Mouse (Mus musculus) left cerebral cortex, postnatal 10 days (tissue): ENCODE results near the gene Mafg. TPM values are rescaled to one million over a fixed set of nuclear protein-coding genes. Genes with fewer than 3 reads are reported as not detected.
"Not testable (repeated sequence)": the region's sequence is repeated elsewhere in the genome, so short reads cannot be mapped to it uniquely, and the experiment has no call there.

Experiments used
- DNase-seq, 2 experiments: peaks; one replicate each; pipeline ENCODE4 v3.0.0; 2021 to 2022; ENCODE audit warnings: low spot score in 2 of 2, mixed read lengths in 1 of 2; ENCODE audit errors: extremely low spot score in 1 of 2
- intact Hi-C: fragments of 180-260 bp; cut with DNase I; formaldehyde crosslinking; loops from one replicate; pipeline ENCODE4 v1.15.1; 2025
- total RNA-seq, 2 experiments: library from RNA; stranded (reverse); gene quantifications; 2 replicates each; pipeline ENCODE4 v1.2.3; 2021

Gene Mafg
- total RNA-seq, 2 experiments from 2014 or later: 84.4 to 84.7 TPM

DNA sequence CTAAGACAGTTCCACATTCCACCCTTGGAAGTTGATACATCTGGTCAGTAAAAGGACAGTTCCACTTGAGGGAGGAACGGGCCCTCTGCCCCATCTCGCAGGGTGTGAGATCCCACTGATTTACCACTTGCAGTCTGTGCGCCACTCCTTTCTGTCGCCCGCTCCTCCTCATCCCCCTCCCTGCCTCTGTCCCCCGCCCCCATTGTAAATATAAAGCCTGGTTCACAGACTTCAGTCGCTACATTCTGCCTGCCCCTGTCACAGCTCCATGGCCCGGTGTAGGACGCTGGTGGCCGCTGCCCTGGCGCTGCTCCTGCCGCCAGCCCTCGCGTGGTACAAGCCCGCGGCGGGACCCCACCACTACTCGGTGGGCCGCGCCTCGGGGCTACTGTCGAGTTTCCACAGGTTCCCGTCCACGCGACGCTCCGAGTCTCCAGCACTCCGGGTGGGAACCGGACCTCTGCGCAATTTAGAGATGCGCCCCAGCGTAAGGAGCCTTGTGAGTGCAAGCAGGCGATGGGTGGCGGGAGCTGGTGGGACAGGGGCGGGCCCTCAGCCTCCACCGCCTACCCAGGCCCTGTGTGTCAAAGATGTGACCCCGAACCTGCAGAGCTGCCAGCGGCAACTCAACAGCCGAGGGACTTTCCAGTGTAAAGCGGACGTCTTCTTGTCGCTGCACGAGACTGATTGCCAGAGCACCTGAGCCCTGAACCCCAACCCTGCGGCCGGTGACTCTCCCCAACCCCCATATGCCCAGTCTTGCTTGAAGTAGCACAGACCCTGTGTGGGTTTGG lies 25.0 kb downstream of the Mafg start, which contains the start of gene Npb:
Gene Npb, plus strand, starts transcription at position 237 of the 794 bp plus-strand sequence.
- intact Hi-C loops: no loop called here
- DNase-seq: no peak

DNA sequence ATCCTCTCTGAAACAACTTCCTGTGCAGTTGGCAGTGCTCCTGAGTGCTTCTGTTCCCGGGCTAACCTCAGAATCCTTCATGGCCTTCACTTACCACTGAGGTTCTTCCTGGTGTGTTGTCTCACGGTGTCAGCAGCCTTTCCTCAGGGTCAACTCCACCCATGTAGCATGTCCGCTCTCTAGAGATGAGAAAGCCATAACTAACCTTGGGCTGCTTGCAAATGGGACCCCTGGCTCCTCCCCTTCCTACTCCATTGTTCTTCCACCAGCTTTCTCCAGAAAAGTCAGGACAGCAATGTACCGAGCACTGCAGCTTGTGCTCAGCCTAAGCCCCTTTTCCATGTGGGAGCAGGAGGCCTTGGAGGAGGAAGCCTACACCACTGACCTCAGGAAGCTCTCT lies 26.6 kb downstream of the Mafg start:
- intact Hi-C loops: no loop called here
- no peak for DNase-seq

DNA sequence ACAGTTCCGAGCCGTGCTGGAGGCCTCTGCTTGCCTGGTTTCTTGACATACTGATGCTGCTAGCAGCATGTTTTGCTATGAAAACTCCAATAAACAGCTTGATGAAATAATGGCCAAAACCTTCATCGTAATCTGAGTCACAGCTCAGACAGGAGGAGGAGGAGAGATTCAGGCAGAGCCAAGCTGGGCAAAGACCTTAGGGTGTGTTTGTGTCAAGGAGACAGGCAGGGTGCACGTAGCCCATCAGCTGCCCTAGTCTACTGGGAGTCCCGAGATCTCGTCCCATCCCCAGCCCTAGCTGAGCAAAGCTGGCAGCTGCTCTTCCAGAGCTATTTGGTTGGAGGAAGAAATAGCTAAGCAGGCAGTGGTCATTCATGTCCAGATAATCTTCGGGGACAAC lies 27.7 kb downstream of the Mafg start:
- DNase-seq: no peak
- intact Hi-C loops: no loop called here

DNA sequence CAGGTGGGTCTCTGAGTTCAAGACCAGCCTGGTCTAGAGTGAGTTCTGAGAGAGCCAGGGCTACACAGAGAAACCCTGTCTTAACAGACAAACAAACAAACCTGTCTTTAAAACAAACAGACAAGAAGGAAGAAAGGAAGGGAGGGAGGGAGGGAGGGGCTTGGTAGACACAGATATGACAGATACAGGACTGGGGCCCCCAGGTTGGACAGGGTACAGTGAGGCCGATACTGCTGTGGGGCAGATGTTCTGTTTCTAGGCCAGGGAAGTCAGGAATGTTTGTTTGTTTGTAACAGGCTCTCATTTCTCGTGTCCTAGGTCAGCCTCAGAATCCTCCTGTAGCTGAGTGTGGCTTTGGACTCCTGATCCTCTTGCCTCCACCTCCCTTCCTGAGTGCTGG lies 29.9 kb downstream of the Mafg start:
- intact Hi-C loops: no loop called here
- DNase-seq: no peak

DNA sequence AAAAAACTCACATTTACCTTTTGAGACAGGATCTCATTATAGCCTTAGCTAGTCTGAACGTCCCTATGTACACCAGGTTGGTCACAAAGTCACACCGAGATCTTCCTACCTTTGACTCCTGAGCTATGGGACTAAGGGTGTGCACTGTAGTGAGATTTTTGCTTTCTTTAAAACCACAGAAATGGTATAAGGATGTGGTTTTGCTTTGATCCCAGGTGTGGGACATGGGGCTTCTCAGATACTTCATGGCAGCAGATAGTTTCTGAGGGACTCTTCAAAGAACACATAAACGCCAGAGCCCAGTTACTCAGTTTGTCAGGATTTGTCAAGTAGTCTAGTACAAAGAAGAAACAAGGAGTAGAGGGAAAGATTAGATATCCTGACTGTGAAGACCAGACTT lies 32.7 kb downstream of the Mafg start:
- intact Hi-C loops: no loop called here
- no peak for DNase-seq

DNA sequence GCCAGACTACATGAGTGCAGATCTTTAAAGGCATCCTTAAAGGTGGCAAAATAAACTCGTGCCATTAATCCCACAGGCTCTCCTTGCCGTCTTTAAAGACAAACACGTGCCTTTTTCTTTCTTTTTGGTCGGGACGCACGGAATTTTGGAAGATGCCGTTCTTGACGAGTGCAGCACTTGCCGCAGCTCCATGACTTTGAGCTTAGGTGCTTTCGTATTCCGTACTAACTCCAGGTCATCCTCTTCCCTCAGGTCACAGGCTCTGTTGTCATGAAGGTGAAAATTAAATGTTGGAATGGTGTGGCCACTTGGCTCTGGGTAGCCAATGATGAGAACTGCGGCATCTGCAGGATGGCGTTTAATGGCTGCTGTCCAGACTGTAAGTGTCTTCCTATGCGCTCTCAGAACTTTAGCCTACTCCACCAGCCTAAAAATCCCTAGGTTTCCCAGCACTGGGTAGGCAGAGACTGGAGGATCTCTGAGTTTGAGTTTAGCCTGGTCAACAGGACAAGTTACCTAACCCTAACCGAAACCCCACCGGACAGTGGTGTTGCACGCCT lies 34.3 kb downstream of the Mafg start:
- no peak for DNase-seq
- intact Hi-C loops: no loop called here

DNA sequence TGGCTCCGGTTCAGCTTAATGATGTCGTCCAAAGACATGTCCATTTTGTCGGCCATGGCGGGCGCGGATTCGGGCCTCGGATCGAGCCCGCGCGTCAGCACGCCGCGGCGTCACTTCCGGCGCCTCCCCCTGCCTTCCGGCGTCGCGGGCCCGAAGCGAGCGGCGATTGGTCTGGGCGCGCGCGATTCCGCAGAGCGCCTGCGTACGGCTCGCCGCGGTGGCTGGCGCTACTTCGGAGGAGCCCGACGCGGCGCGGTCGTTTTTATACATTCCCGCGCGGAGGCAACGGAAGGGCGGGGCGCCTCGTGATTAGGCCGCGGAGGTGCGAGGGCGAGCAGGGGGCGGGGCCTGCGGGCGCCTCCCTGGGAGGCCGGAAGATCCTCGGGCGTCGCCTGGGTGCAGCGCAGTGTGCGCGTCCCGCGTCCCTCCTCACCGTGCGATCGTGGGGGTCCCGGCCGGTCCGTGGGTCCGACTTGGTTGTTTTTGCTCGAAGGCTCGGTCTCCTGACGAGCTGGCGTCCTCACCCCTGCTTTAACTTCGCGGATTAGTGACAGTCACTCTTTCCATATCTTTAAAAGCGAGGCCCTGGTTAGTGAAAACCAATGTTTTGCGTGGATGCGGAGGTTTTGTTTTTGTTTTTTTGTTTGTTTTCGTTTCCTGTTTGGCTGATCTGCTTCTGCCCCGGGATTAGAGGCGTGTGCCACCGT lies 35.0 kb downstream of the Mafg start, which contains the start of the genes Alyref and Anapc11:
Gene Alyref, minus strand, starts transcription at position 83 of the 707 bp plus-strand sequence.
Gene Anapc11, plus strand, starts transcription at position 139 of the 707 bp plus-strand sequence.
- peak; percentile 89 to 97 for DNase-seq
- intact Hi-C loops: no loop called here

DNA sequence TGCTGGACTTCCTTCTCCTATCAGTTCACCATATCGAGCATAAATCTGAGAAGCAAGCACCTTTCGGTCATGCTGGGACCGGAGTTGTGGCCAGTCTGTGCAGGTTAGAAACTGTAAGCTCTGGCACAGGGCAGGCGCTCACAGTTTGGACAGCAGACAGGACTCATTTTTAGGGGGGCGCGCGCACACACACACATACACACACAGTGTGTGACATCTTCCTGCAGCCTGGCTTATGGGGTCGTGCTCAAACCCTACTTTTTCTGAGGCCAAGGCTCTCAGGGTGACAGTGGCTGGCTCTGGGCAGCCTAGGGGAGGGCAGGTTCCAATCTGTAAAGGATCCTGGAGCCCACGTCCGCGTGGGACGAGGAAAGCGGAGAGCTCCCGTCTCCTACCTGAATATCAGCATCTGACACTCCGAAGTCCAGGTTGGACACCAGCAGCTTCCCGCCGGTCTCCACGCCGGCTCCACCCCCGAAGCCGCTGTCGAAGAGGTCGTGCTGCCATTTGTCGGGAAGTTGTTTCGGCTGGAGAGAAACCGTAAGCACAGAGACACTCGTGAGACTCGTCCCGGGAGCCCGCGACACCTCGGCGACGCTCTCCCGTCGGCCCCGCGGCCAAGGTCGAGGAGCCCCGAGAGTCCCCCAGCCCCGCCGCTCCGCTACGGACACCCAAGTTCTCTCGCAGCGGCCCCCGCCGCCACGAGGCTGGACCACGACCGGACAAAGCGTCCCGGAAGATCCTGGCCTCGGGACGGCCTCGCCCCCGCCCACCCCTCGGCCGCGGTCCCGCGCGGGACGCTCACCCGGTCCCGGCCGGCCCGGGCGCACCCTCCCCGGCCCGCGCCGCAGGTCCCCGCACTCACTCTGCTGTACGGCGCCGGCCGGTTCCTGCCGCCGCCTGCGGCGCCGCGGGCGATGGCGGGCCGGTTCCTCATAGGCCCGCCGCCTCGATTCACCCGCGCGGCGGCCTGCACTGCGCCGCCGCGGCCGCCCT lies 35.9 kb downstream of the Mafg start:
- peak in 1 of 2 experiments; percentile 49 for DNase-seq
- intact Hi-C loops: no loop called here

DNA sequence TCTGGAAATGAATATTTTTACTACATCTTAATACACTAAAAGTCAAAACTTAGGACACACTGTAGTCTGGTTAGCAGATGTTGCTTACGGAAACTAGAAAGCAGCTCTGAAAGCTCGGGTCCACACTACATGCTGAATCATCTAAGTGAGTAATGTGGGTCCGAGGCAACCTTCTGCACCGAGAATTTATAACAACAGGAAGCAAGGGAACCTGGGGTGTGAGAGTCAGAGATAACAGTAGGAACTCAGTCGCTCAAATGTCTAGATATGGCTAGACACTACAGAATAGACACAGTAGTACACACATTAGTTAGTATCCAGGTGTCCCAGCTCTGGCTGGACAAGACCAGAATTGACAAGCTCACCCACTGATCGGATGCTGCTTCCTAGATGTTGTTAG lies 44.9 kb downstream of the Mafg start:
- intact Hi-C loops: no loop called here
- DNase-seq: no peak

DNA sequence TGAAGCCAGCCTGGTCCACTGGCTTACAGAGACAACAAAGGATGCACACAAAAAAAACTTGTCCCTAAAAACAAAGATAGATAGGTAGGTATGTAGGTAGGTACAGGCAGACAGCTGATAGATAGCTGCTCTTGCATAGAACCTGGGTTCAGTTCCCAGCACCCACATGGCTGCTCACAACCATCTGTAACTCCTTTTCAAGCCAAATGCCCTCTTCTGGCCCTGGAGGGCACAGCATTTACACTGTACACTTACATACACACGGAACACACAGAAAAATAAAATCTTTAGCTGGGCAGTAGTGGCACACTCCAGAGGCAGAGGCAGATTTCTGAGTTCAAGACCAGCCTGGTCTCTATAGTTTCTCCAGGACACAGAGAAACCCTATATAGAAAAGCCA lies 49.5 kb downstream of the Mafg start:
- intact Hi-C loops: no loop called here
- no peak for DNase-seq

DNA sequence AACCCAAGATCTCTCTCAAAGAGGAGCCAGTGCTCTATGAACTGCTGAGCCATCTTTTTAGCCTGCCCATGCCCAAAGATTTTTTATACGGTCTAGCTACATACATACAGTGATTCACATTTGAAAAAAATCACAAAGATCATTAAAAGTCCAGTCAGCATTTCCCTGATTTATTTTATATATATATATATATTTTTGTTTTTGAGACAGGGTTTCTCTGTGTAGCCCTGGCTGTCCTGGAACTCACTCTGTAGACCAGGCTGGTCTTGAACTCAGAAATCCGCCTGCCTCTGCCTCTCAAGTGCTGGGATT lies 50.5 kb downstream of the Mafg start:
- intact Hi-C loops: not testable (repeated sequence)

DNA sequence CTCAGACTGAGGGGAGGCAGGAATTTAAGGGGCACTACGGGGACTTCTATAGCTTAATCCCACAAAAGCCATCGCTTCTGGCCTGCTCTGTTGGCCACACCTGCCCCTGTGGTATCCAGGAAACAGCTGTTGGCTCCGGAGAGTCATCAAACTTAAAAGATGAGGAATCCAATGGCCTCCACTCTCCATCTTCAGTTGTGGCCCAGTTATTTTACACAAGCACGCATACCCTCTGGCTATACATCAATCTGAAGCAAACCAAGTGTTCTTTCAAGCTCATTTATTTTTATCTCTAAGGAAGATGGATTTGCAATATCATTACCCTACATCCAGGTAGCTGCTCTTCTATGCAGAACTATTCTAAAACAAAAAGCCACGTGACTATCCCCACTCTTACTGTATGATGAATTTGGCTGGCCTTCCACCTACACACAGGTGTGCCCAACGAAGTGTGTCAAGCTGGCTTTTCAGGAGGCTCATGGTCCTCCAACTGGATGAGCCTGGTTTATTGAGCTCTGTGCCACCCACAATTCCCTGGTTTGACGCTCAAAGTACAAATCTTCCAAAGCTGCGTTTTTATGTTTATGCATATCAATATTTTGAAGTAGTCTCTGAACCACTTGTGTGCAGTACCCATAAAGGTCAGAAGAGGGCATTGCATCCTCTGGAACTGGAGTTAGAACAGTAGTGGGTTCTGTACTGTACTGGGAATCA lies 51.0 kb downstream of the Mafg start:
- no peak for DNase-seq
- intact Hi-C loops: no loop called here

More for the DNA sequence above, 50.5 kb downstream of the Mafg start:
- not testable (repeated sequence) for DNase-seq

DNA sequence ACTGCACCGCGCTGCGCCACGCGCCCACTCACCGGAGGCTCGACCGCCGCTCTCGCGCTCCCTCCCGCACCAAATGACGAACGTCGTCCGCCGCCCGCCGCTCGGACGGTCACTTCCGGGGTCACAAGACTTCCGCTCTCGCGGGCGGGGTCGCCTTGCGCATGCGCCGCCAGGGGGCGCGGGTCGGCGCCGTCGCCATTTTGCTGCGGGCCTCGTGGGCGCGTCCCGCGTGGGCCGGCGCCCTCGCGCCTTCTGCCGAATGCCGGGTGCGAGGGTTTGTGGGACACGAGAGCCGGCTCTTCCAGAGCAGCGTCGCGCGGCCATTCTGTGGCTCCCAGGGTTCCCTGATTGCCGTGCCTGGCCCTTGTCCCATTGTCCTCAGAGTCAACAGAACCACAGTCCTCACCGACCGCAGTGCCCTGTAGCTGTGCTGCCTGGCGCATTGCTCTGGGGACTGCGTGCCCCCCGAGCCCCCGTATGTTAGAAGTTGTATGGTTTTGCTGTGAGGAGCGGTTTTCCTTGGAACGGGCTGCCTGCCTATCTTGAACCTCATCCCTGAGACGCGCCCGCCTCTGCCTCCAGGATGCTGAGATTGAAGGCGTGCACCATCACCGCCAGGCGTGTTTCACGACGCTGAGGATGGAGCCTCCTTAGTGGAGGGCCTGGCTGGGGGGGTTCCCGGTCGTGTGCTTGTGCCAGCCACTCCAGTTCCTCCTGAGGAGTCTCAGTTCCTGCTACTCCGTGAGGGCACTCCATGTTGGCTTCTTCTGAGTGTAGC lies 51.7 kb downstream of the Mafg start, which contains the start of gene Arhgdia:
Gene Arhgdia, minus strand, starts transcription at position 135 of the 778 bp plus-strand sequence.
- DNase-seq: peak; percentile 84 to 94
- intact Hi-C loops: no loop called here

DNA sequence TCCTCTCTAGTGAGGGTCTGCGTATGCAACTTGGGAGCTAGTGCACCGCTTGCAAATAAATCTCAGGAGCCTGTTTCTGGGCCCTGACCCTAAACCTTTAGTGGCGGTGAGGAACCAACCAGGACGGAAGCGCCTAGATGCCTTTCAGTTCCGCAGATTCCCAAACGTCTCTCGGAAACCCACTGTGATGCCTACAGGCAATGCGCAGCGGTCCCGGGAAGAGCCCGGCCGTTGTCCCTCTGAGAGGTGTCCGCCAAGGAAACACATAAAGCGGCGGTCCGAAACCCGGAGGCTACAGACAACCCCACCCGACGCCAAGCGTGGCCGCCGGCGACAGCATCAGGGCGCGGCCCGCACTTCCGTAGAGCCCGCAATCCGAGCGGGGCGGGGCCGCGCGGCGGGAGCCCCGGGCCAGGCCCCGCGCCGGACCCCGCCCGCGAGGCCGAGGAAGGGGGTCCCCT lies 52.5 kb downstream of the Mafg start:
- intact Hi-C loops: no loop called here
- peak in 1 of 2 experiments; percentile 70 for DNase-seq

DNA sequence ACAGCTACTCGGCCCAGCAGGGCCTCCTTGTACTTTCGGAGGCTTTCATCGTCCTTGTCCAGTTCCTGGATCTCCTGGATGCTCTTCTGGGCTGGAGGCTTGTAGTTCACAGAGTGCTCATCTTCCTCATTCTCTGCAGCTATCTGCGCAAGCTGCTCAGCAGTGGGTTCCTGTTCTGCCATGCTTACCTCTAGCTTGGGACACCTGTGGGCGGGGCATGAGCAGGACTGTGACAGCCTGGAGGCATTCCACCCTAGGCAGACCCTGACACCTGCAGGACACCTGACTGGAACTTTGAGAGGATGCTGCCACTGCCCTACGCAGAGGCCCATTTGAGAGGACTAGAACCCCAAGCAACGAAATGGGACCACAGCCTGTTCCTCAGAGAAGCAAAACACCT lies 53.2 kb downstream of the Mafg start:
- no peak for DNase-seq
- intact Hi-C loops: no loop called here

DNA sequence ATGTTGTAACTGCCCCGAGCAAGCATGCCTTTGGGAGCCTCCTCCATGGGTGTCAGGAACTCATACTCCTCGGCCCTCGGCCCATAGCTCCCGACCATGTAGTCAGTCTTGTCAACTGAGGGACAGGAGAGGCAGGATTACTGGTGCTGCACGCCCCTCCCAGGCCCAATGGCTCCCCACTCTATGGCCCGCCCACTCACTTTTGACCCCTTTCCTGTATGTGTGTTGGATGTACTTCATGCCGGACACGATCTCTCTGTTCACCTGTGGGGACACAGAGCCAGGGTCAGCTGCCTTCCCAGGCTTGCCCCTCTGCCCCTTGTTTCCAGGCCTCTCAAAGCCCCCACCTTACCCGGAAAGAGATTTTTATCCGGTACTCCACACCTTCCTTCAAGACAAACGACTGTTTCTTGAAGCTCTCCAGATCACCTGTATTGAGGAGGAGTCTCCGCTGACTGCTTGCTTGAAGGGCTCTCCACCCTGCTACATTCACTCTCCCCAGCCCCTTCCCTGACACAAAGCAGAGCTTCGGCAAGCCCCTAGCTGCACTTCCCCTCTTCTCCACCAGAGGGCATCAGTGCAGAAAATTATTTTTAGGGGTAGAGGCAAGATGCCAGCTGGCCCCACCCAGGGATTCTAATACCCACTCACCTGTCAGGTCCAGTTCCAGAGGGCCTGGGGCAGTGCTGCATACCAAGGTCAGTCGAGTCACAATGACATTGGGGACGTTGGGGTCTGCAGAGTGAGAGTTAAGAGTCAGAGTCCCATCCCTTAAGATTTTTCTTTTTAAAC lies 53.9 kb downstream of the Mafg start:
- DNase-seq: peak in 1 of 2 experiments; percentile 78
- intact Hi-C loops: no loop called here
